Mouse (Mus musculus): Measurements from ENCODE around the gene Pik3r2.

- TF ChIP-seq CTCF (IDR thresholded peaks at IDR 0.05; ENCODE audit: control insufficient read depth, insufficient read depth, insufficient read length) (no peak), MAX (IDR thresholded peaks at IDR 0.05) (peak; percentile 93), FOSL1 (IDR thresholded peaks at IDR 0.05; ENCODE audit: insufficient read depth, low read length, poor library complexity, severe bottlenecking) (no peak), MYOG (IDR thresholded peaks at IDR 0.05; ENCODE audit: control insufficient read depth, extremely low read depth, insufficient read length) (no peak), CEBPB (IDR thresholded peaks at IDR 0.05; ENCODE audit: low read depth) (no peak), USF1 (IDR thresholded peaks at IDR 0.05; ENCODE audit: low read depth) (no peak), MYOD1 (IDR thresholded peaks at IDR 0.05; ENCODE audit: control insufficient read depth, insufficient read length, low read depth) (no peak)
These were observed at the start of gene Pik3r2 for GRCm38 (mm10) chr8:70776496-70777444.
